Mouse (Mus musculus) liver, embryonic 14.5 days (tissue): Measurements from ENCODE around the gene Napsa.

Experiments
- CTCF ChIP-seq: IDR thresholded peaks from 2 replicates; pipeline ENCODE4 v1.5.1; 2016; ENCODE audit warnings: antibody characterized with exemption, low read depth, control low read depth
- EP300 ChIP-seq: IDR thresholded peaks from 2 replicates; pipeline ENCODE4 v1.6.1; 2016; ENCODE audit warnings: antibody characterized with exemption, low read depth

DNA sequence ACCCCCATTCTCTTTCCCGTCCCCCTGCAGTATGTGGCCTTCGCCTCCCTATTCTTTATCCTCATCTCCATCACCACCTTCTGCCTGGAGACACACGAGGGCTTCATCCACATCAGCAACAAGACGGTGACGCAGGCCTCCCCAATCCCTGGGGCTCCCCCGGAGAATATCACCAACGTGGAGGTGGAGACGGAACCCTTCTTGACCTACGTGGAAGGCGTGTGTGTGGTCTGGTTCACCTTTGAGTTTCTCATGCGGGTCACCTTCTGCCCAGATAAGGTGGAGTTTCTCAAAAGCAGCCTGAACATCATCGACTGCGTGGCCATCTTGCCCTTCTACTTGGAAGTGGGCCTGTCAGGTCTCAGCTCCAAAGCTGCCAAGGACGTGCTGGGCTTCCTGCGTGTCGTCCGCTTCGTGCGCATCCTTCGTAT is 23.0 kb downstream of the Napsa start:
- TF ChIP-seq CTCF (no peak), EP300 (no peak)
